Mouse (Mus musculus): ENCODE results near the gene Gm3604.
"Not testable (repeated sequence)": the region's sequence is repeated elsewhere in the genome, so short reads cannot be mapped to it uniquely, and the experiment has no call there.

Gene Gm3604

DNA sequence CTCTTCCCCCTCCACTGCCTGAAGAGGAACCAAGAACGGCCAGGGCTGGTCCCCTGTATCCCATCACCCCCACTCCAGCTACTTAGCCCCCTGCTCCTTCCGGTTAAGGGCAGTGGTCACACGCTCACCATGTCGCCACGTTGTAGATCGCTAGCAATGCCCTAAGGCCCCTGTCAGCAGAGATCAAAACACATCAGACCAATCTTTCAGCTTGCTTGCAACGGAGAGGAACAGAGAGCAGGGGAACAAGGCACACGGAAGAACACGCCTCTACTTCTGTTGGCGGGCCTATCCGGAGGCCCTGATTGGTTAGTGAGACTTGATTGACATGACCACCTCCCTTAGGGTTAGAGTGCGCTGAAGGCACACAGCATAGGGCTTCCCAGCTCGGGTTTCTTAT, at the start of gene Gm3604:
Gm3604 (minus strand) TSS at position 226 of the 400 bp plus-strand sequence.
- peak; percentile 37 for DNase-seq (ENCODE audit: low read depth, low spot score)

- DNase-seq (ENCODE audit: low read depth, low spot score), result not testable (repeated sequence)
Observed at GRCm38 (mm10) chr13:62399206-62399605, 16.2 kb upstream of the Gm3604 start.

DNA sequence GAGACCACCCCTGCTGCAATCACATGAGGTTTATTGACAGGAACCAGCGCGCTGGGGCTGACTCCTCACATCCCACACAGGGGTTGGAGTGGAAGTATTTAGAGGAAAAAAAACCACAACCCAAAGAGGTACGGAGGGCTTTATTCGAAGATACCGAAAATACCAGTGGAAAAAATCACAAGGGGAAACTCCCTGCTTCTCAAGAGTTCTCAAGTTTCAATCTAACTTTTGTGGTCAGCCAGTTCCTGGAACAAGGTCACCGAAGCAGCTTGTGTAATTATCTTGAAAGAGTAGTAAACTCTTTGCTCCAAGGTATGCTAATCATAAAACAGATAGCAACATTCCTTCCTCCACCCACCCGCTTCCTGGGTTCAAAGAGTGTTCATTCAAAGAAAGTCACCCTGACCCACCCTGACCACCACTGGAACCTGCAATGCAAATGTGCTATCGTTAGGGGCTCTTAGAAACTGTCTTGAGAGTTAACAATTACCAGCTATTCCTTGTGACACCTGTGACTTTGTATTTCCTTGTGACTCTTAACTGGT, 7.2 kb upstream of the Gm3604 start:
- DNase-seq (ENCODE audit: low read depth, low spot score), result not testable (repeated sequence)

GRCm38 (mm10) chr13:62331786-62332185, 51.2 kb downstream of the Gm3604 start:
- DNase-seq (ENCODE audit: low read depth, low spot score), result no peak

GRCm38 (mm10) chr13:62331381-62331780, 51.6 kb downstream of the Gm3604 start:
- no peak for DNase-seq (ENCODE audit: low read depth, low spot score)
